Mouse (Mus musculus) frontal cortex, postnatal 36 days (tissue): Measurements from ENCODE around the gene Gabrd.
A peak's percentile ranks its signal among the peaks of the same experiment; 100 is the strongest.
"Not testable (repeated sequence)": the region's sequence is repeated elsewhere in the genome, so short reads cannot be mapped to it uniquely, and the experiment has no call there.

ENCODE experiments used
- DNase-seq, 2 experiments: peaks; one replicate each; pipeline ENCODE4 v3.0.0; 2022; ENCODE audit warnings: low spot score in 2 of 2

Gabrd gene

GRCm38 (mm10) chr4:155397511-155398221, at the start of gene Gabrd:
Gene Gabrd (minus strand): TSS chr4:155398112.
- peak; percentile 49 to 63 for DNase-seq

GRCm38 (mm10) chr4:155442808-155443207, 44.9 kb upstream of the Gabrd start:
- no peak for DNase-seq

GRCm38 (mm10) chr4:155433993-155434392, 36.1 kb upstream of the Gabrd start:
- DNase-seq = no peak

GRCm38 (mm10) chr4:155432358-155432757, 34.4 kb upstream of the Gabrd start:
- DNase-seq = peak; percentile 15 to 33

GRCm38 (mm10) chr4:155429202-155429601, 31.3 kb upstream of the Gabrd start:
- DNase-seq = no peak

- no peak for DNase-seq
Observed at GRCm38 (mm10) chr4:155428442-155428841, 30.5 kb upstream of the Gabrd start.

GRCm38 (mm10) chr4:155426272-155426671, 28.4 kb upstream of the Gabrd start:
- no peak for DNase-seq

- no peak for DNase-seq
Observed at GRCm38 (mm10) chr4:155423988-155424387, 26.1 kb upstream of the Gabrd start.

GRCm38 (mm10) chr4:155421412-155422370, 23.8 kb upstream of the Gabrd start:
- DNase-seq = not testable (repeated sequence)

- DNase-seq = no peak
Observed at GRCm38 (mm10) chr4:155420137-155420536, 22.2 kb upstream of the Gabrd start.

GRCm38 (mm10) chr4:155414656-155415235, 16.8 kb upstream of the Gabrd start:
- no peak for DNase-seq

- no peak for DNase-seq
Observed at GRCm38 (mm10) chr4:155413641-155414335, 15.9 kb upstream of the Gabrd start.

GRCm38 (mm10) chr4:155412124-155412523, 14.2 kb upstream of the Gabrd start:
- DNase-seq = no peak

- DNase-seq = peak; percentile 89
Observed at GRCm38 (mm10) chr4:155409058-155409776, 11.3 kb upstream of the Gabrd start, which contains the start of gene Cfap74. Gene Cfap74 (plus strand): TSS chr4:155409190.

- no peak for DNase-seq
Observed at GRCm38 (mm10) chr4:155408695-155409057, 10.8 kb upstream of the Gabrd start.

GRCm38 (mm10) chr4:155402489-155402888, 4.6 kb upstream of the Gabrd start:
- no peak for DNase-seq

- DNase-seq = no peak
Observed at GRCm38 (mm10) chr4:155401121-155401520, 3.2 kb upstream of the Gabrd start.

- DNase-seq = no peak
Observed at GRCm38 (mm10) chr4:155398222-155398540, 269 bp upstream of the Gabrd start.

GRCm38 (mm10) chr4:155396751-155397150, 1.2 kb downstream of the Gabrd start:
- no peak for DNase-seq

- DNase-seq = peak; percentile 69 to 81
Observed at GRCm38 (mm10) chr4:155395471-155395870, 2.4 kb downstream of the Gabrd start.

- DNase-seq = no peak
Observed at GRCm38 (mm10) chr4:155387166-155387565, 10.7 kb downstream of the Gabrd start.
